Mouse (Mus musculus): ENCODE results near the gene Mcu.

Gene Mcu

DNA sequence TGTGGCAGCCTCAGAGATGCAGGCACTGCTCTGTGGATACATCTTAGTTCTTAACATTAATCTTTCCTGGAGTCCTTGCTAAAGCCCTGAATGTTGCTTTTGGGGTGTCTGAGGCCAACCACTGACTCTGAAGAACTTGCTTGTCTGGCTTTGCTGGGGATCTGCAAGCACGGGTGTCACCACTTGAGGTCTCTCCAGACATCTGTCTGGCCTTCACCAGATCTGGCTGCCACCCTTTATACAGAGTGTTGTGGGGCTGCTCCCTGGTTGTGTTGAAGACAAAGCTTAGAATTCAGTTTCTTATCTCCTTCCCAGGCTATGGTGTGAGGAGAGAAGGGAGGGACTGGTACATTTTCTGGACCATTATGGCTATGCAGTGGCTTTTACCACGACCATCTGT is 122.4 kb downstream of the Mcu start:
- DNase-seq (ENCODE audit: low read depth, low spot score): peak; percentile 27

DNA sequence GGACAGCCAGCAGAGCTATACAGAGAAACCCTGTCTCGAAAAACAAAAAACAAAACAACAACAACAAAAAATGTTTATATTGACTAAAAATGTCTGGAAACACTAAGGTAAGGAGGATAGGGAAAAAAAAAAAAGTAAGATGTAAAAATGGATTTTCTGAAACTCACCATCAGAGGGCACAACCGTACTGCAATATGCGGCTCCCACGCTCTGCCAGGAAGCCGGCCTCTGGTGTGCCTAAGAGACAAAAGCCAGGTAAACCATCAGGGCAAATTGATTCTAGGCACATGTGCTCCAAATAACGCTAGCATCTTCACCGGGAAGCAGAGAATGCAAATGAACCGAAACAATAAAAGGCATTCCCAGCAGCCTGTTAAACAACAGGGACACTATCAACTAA is 125.6 kb downstream of the Mcu start:
- no peak for DNase-seq (ENCODE audit: low read depth, low spot score)

DNA sequence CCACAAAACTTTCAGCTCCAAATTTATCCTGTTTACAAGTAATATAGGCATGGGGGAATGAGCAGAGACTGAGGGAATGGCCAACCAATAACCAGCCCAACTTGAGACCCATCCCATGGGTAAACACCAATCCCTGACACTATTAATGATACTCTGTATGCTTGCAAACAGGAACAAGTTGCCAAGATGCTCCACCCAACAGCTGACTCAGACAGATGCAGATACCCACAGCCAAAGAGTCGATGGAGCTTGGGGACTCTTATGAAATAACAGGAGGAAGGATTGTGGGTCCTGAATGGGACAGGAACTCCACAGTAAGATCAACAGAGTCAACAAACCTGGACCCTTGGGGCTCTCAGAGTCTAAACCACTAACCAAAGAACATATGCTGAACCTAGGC is 127.1 kb downstream of the Mcu start:
- peak; percentile 65 for DNase-seq (ENCODE audit: low read depth, low spot score)

DNA sequence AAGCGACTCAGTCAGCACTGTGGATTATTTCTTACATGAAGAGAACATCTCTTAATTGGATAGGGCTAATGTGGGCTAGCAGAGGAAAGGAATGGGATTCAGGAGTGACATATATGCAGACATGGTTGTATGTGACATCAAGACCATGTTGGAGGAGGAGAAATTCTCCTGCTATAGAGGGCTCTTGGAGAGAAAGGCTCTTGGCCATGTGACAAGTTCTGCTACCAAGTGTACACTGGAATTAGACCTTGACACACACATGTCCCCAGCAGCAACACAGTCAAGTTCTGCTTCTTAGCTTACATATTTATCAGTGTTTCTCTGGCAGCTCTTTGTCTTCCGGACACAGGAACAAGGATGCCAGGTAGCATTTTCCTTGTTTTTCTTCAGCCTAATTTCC is 129.1 kb downstream of the Mcu start:
- no peak for DNase-seq (ENCODE audit: low read depth, low spot score)

DNA sequence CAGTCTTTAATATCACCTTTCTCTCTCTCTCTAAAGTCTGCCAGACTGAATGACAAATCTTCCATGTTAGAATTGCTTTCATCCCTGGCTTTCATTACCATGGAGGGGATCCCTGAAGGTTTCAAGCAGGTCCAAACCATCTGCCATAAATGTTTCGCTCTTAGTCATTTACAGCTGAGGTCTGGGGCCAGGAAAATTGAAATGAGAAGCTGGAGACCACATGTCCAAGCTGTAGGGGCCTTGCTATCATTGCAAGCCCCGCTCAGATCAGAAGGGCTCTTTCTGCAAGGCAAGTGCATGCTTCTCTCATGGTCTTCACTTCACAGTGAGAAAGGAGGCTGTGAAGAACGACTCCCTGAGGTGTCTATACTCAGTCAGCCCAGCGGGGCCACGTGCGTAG is 132.2 kb downstream of the Mcu start:
- no peak for DNase-seq (ENCODE audit: low read depth, low spot score)

DNA sequence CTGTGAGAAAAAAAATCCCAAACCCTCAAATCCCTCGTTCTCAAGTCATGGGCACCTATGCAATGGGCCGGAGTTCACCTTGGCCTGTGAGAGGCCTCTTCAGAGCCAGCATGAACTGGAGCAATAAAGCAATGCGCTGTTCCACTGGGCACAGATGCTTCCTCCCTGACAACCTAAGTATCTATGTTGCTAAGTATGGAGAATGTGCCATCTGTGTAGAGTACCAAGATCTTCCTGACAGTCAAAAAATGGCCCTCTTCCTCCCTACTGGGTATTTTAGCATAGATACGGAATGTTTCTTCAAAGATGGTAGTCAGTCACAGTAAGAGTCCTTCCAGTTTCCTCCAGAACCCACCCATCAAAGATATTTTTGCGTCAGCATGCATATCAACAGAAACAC is 135.1 kb downstream of the Mcu start:
- DNase-seq (ENCODE audit: low read depth, low spot score): no peak

DNA sequence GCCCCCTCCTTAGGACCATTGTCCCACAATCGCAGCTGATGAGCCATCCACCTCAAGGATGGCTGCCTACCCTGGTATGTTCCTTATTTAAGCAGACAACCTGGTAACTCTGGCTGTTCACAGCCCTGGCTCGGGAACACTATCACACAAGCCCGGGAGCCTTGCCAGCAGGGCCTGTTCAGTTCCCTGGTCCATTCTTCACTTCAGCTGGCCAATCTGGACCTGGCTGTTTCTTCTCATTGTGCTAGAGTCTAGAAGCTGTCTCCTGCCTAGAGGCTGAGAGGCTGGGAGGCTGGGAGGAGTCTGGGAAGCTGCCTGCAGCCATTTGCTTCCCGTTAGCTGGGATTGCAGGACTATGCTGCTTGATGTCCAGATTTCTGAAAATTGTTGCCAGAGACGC is 146.0 kb downstream of the Mcu start:
- peak; percentile 50 for DNase-seq (ENCODE audit: low read depth, low spot score)

DNA sequence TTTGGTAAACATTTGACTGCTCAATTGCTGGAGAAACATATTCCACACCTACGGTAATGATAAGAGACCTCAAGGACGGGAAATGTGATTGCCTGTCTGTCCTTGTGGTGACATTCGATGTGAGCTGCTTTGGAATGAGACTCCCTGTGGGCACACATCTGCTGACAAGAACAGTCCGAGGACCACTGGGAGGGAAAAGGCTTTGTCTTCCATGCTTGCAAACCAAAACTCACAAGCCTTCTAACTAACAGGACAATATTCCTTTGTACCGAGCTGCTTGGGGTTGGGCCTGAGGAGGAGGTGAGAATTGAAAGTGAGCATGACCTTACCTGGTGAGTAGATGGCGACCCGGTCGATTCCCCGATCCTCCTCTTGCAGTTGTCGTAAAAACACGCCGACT is 149.2 kb downstream of the Mcu start:
- no peak for DNase-seq (ENCODE audit: low read depth, low spot score)

DNA sequence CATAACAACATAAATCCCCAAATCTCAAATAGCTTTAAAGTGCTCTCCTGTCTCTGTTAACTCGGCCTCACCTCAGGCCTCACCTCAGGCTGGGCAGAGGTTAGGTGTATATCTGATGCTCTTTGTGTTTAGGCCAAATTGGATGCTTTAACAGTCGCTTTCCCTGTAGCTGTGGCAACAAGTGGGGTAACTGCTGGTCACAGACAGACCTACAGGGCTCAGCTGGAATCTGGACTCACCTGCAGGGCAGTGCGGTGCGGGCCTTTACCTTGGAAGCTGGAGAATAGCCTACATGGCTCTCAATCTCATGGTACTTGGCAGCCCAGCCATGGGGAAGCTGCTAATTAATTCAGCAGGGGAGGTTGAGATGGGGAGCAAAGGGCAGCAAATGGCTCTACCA is 149.9 kb downstream of the Mcu start:
- no peak for DNase-seq (ENCODE audit: low read depth, low spot score)

DNA sequence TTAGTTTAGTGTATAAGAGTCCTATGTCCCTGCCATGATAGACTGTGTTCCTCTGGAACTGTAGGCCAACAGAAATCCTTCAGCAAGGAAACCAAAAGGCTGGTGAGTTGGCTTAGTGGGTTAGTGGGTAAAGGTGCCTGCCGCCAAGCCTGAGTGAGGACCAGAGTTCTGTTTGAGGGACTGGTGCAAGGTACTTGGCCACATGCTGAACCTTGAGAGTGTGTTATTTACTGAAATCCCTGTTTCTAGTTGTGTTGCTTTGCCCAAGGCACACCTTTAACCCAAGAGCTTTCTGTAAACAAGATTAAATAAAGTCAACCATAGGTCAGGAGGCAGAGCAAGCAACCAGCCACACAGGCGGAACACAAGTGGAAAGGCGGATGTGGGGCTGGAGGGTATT is 150.9 kb downstream of the Mcu start:
- DNase-seq (ENCODE audit: low read depth, low spot score): no peak

DNA sequence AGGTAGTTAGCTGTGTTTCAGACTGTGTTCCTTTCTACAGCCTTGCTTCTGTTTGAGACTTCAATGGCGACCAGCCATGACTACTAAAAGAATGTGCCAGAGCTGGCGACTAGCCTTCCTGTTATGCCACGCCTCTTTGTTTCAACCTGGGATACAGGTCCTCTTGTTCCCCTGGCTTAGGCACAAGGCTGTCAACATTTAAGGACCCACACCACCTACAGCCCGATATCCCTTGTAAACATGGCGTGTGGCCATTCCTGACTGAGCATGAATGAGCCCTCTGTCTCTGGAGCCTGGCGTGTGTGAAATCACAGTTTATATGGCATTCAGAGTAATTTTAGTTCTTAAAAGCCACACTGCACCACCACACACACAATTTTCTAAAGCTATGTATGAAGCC is 154.2 kb downstream of the Mcu start:
- no peak for DNase-seq (ENCODE audit: low read depth, low spot score)

DNA sequence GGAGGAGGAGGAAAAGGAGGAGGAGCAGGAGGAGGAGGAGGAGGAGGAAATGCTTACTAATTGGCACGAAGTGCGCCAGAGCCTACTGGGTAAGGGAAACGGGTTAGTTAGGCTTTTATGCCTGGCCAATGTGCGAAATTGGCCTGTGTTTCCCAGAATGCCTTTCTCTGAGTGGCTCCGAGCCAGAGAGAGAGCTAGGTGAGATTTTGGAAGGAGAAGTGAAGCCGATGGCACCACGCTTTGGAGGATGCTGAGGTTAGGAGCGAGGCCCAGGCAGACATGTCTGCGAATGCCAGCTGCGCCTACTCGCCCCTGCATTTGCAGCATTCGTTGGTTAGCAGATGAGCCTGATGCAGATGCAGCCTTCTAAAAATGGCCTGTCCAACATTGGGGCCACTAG is 156.7 kb downstream of the Mcu start:
- no peak for DNase-seq (ENCODE audit: low read depth, low spot score)

DNA sequence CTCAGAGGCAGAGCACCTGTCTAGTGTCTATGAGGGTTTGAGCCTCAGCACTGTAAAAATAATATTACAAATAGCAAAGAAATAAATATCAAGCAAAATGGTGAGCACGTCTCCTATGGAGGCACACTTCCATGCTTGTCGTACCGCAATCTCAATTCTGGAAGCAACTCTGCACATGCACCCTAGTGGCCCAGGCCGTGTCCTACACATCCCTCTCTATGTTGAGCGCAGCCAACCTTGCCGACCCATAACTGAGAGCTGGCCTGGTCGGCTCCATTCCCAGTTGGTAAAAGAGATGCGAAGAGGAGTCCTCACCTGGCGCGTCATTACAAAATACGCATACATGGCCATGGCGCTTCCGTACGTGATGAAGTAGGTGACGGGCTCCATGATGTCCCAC is 161.9 kb downstream of the Mcu start:
- DNase-seq (ENCODE audit: low read depth, low spot score): no peak

DNA sequence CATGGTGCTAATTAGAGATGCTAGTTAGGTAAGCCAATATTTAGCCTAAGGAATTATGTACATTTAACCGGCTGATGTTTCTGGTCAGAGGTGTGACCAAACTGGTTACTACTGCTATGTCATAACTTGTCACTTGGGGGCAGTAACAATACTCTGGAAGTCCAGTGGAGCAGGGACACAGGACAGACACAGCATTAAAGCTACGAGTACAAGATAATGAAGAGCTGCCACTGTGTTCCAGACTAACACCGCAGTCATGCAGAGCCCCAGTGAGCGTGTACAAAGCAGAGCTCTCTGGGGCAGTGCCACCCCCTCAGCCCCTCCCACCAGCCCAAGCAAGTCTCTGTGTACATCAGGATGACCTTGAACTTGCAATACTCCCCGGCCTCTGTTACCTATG is 164.7 kb downstream of the Mcu start:
- peak; percentile 29 for DNase-seq (ENCODE audit: low read depth, low spot score)

DNA sequence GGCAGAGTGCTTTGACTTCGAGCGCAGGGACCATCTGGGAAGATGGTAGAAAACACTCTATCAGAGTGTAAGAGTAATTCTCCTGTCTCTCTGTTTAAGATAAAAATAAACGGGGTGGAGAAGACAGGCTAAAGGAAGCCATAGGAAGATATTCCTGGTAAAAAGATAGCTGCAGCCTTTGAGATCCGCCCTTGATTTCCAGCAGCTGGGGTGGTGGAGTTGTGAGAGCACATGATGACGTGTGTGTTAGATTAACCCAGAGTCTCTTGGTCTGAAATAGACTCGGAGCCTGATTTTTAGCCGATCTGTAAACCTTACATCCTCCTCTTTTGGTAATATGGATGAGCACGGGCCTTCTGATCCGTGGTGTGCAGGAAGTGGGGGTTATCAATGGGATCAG is 168.9 kb downstream of the Mcu start:
- no peak for DNase-seq (ENCODE audit: low read depth, low spot score)

DNA sequence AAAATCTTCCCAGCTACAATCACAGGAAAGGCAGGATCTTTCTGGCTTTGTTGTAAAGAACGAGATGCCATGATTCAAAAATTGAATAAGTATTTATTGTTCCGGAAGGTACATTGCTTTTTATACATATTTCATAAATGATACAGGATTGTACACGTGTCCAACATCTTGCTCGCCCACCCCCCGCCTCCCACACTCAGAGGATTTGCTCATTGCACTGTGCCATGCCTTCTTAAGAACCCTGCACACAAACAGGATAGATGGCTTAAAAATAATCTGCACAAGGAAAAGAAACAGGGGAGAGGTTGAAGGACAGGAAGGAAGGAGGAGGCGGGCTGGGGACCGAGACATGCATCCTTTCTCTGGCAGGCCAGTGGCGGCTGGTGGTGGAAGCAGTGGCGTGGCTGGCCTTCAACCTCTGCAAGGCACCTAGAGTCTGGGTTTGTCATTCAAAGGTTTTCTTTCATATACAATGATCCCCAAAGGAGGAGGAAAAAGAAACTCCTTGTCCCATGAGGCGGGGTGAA is 169.5 kb downstream of the Mcu start:
- DNase-seq (ENCODE audit: low read depth, low spot score): no peak

DNA sequence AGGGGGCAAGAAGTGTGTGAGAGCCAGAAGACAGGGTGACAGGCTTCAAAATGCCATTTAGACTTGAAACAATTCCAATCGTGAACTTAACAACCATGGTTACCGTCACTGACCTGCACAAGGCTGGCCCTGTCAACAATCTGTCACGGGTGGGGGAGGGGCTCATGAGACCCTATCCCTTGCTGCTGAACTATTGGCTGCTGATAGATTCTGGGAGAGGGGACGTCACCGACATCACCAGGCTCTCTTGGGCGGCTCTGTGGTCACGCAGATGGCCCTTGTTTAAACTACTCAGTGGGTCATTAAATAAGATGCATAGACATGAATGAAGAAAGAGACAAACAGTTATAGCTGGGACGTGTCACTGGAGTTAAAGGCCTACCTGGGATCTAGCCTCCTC is 171.9 kb downstream of the Mcu start:
- no peak for DNase-seq (ENCODE audit: low read depth, low spot score)

DNA sequence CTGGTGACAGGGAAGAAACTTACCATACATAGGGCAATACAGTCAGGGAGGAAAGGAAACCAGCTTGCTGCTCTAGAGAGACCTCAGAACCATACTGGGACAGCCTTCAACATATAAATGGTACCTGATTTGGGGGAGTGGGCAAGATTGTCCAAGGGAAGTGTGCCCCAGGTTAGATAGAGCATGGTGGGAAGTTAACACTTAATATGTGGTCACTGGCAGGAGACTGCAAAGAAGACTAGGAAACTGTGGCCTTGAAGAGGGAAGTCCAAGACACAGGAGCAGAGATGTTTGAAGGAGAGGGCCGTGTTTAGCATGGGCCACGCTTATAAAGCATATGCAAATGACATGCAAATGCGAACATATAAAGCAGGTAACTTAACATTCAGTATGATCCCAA is 172.4 kb downstream of the Mcu start:
- no peak for DNase-seq (ENCODE audit: low read depth, low spot score)

DNA sequence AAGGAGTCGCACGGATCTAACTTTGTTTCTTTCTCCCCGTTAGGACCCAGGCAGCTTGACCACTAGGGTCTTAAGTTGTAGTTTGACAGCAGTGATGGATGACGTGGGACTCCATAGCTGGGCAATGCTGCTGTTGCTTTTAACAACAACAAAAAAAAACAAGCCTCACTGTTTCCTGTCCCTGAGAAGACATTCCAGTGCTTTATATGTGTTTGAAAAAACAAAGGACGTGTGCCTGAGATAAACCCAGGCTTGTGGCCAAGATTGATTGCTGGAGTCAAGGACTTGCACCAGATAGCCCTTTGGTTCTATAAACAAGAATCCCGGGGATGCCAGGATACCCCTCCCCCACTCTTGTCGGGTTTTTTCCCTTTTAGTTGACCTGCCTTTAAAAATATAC is 173.3 kb downstream of the Mcu start:
- no peak for DNase-seq (ENCODE audit: low read depth, low spot score)

DNA sequence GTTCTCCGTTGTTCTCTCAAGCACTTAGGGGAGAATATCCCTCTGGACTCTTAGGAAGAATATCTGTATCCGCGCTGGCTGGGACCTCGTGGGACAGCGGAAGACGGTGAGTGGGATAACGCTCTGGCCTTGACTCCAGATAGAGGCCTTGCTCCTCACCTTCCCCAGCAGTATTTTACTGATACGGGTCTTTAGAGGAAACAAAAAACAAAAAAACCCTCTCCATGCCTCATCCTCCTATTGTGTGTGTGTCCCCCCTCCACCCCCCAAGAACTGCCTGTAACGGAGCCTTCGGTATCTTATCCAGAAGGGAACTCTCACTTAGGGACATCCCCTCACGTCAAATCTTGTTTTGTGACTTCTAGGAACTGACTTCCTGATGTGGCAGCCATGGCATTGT is 174.8 kb downstream of the Mcu start, which contains the start of gene Oit3:
TSS of gene Oit3 (minus strand) at position 44 of the 400 bp plus-strand sequence.
- DNase-seq (ENCODE audit: low read depth, low spot score): no peak

DNA sequence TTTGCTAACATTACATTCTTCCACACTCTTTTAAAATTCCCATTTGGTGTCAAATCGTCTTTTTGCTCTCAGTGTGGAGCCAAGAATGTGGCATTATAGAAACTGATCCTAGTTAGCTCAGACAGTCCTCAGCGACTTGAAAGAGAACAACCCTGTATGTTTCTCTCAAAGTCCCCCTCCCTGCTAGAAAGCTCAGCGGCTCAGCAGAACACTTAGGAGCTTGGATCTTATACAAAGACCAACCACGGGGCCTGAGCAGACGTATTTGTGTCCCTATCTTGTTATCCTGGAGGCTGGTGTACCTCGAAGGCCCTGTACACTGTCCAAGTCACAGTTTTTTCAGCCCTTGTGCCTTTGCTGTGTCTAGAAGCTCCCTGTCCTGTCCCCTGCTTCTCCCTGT is 176.3 kb downstream of the Mcu start:
- DNase-seq (ENCODE audit: low read depth, low spot score): no peak

DNA sequence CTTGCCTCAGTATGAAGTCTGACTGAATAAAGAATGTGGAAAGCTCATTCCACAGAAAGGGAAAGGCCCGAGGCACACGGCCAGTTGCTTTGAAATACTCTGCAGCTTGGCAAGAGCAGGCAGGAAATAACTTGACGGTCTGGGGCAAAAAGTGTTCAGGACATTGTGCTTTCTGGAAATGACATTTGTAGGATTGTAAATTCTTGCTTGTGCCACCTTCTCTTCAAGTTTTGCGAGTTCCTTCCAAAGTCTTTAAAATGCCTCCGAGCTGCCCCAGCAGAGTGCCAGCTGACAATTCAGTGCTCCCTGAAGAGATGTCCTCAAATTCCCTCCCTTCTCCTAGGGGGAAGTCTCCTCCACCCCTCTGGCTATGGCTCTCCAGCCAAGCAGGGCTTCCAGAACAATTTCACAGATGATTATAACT is 177.0 kb downstream of the Mcu start:
- DNase-seq (ENCODE audit: low read depth, low spot score): peak; percentile 51

DNA sequence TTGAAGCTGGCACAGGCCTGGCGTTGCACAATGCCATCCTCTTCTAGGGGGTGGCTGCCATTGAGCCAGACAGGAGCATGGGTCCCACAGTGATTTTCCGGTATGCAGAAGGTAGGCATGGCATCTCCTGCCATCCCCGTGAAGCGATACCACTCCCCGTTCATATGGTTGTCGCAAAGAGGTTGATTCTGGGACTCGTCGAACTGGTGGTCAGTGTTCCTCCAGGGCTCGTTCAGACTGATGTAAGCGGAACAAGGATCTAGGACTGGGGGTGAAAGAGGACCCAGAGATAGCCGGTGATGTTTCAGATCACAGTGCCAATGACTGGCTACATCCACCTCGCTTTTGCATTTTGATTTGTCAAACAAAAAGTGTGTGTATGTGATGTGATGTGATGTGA is 177.8 kb downstream of the Mcu start:
- DNase-seq (ENCODE audit: low read depth, low spot score): no peak

DNA sequence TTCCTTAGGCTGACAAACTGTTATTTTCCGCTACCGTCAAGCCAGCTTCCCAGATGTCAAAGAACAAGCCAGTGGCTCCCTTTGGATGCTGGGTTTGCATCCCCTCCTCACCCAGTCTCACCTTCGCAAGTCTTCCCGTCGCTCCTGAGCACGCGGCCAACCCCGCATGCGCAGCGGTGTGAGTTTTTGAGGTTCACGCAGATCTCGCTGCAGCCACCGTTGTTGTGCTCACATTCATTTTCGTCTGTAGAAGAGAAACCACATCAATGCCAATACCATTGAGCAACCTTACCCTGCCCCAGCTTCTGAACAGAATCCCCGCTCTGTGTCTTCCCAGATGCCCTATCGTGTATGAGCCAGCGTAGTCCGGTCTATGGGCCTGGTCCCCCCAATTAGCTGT is 180.7 kb downstream of the Mcu start:
- no peak for DNase-seq (ENCODE audit: low read depth, low spot score)

Data from skeletal muscle tissue, adult 2 months (tissue).